Mouse (Mus musculus) lung, embryonic 14.5 days (tissue): ENCODE results near the gene Tbl3. TPM values are rescaled to one million over a fixed set of nuclear protein-coding genes. Genes with fewer than 3 reads are reported as not detected.
A peak's percentile ranks its signal among the peaks of the same experiment; 100 is the strongest.
"Not testable (repeated sequence)": the region's sequence is repeated elsewhere in the genome, so short reads cannot be mapped to it uniquely, and the experiment has no call there.

ENCODE experiments used
- ATAC-seq: fragments of 200-750 bp; cut with Nextera tagmentation; 2 replicates; pipeline ENCODE4 v1.8.0; 2017; ENCODE audit warnings: mild to moderate bottlenecking, moderate TSS enrichment, moderate library complexity; ENCODE audit not compliant: insufficient read depth
- DNase-seq: peaks from one replicate; pipeline ENCODE4 v3.0.0-alpha.2; 2015
- H3K27ac ChIP-seq: fragments of 300-500 bp; sonication (generic); 2 replicates; pipeline ENCODE4 v1.5.1; 2014; ENCODE audit warnings: low read depth, mild to moderate bottlenecking, moderate library complexity
- H3K27me3 ChIP-seq: fragments of 300-500 bp; sonication (generic); 2 replicates; pipeline ENCODE4 v1.6.1; 2014; ENCODE audit warnings: low read length, control low read depth; ENCODE audit not compliant: insufficient read depth
- H3K36me3 ChIP-seq: fragments of 300-500 bp; sonication (generic); 2 replicates; pipeline ENCODE4 v1.6.1; 2014; ENCODE audit warnings: control low read depth; ENCODE audit not compliant: insufficient read depth
- H3K4me1 ChIP-seq: fragments of 300-500 bp; sonication (generic); 2 replicates; pipeline ENCODE4 v1.6.1; 2014; ENCODE audit warnings: antibody characterized with exemption, control low read depth; ENCODE audit not compliant: insufficient read depth
- H3K4me2 ChIP-seq: fragments of 300-500 bp; sonication (generic); 2 replicates; pipeline ENCODE4 v1.6.1; 2014; ENCODE audit warnings: mild to moderate bottlenecking
- H3K4me3 ChIP-seq: fragments of 300-500 bp; sonication (generic); 2 replicates; pipeline ENCODE4 v1.5.1; 2014; ENCODE audit warnings: low read depth, low read length
- H3K9ac ChIP-seq: fragments of 300-500 bp; sonication (generic); 2 replicates; pipeline ENCODE4 v1.6.1; 2014
- H3K9me3 ChIP-seq: fragments of 300-500 bp; sonication (generic); 2 replicates; pipeline ENCODE4 v1.6.1; 2016; ENCODE audit warnings: low read depth, low read length, control low read depth
- CTCF ChIP-seq: IDR thresholded peaks from 2 replicates; pipeline ENCODE4 v1.5.1; 2016; ENCODE audit warnings: antibody characterized with exemption, low read depth
- WGBS: fragments of 180-500 bp; shearing (Covaris S2); extraction: QIAGEN DNeasy Blood & Tissue Kit; methylation state at CpG from one replicate; pipeline ENCODE4 v1.1.7; 2014; 5-methylcytosine and 5-hydroxymethylcytosine counted together
- polyA plus RNA-seq: library from polyadenylated mRNA; unstranded; fragments of >200 nt; fragmentation: Nextera tagmentation; extraction: Ambion mirVana; gene quantifications from 2 replicates; pipeline ENCODE4 v1.2.1, GENCODE M21; 2014

Tbl3 gene
- polyA plus RNA-seq, 1 experiment from 2014 or later = 112 TPM

DNA sequence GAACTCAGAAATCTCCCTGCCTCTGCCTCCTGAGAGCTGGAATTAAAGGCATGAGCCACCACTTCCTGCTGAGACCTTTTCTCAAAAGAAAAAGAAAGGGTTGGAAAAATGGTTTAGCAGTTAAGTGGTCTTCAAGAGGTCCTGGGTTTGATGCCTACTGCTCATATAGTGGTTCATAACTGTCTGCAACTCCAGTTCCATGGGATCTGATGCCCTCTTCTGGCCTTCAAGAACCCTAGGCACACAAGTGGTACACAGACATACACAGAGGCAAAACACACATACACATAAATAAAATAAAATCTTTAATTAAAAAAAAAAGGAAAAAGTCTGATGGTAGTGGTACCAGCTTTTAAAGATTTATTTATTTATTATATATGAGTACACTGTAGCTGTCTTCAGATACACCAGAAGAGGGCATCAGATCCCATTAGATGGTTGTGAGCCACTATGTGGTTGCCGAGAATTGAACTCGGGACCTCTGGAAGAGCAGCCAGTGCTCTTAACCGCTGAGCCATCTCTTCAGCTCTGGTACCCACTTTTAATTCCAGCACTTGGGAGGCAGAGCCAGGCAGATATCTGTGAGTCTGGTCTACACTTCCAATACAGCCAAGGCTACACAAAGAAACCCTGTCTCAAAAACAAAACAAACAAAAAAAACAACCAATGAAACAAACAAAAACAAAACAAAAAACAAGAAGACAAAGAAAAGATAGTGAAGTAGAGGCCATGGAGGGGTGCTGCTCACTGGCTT lies 18.4 kb upstream of the Tbl3 start:
- ATAC-seq (no peak), DNase-seq (no peak)
- TF ChIP-seq CTCF = no peak
- H3K9ac ChIP-seq = no peak overlapping the region
- no peak overlapping the region for H3K4me3 ChIP-seq
- 0 out of 2 replicates have a peak, but pooled peaks cover 5% of the 10 kb centered on the region for H3K4me1 ChIP-seq
- H3K27ac ChIP-seq = no peak overlapping the region
- H3K36me3 ChIP-seq = peaks cover 19% of the 10 kb centered on the region
- H3K4me2 ChIP-seq = no peak overlapping the region
- H3K9me3 ChIP-seq = no peaks in the 10 kb centered on the region
- 71% methylated on average over 3 of the region's 3 CpGs for WGBS
- H3K27me3 ChIP-seq = no peaks in the 10 kb centered on the region

DNA sequence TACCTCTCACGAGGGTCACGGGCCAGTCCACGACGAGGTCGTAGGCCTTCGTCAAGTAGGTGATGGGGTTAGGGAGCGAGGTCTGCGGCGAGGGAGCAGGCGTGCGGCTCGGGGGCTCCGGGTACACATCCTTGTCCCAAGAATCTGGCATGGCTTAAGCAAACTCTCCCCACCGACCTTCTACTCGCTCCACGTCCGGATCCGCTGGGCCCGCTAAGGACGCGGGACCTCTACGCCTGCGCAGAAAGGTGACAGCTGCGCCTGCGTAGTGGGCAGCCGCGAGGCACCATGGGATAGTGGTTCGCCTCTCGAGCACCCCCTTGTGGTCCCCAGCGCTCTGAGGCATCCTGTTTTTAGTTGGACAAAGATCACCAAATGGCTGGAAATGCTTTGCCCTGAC lies 16.7 kb upstream of the Tbl3 start, which contains the start of gene Ndufb10:
Gene Ndufb10 (minus strand): TSS at position 295 of the 400 bp plus-strand sequence.
- WGBS = under 1% methylated on average over 30 of the region's 30 CpGs
- ATAC-seq (peak; percentile 80), DNase-seq (peak; percentile 99)
- peak; percentile 98 for TF ChIP-seq CTCF
- Histone ChIP-seq H3K36me3 (peaks cover 23% of the 10 kb centered on the region), H3K27ac (peak within 1 kb of the TSS; percentile 71), H3K9me3 (no peaks in the 10 kb centered on the region), H3K4me3 (peak within 1 kb of the TSS; percentile 90), H3K4me1 (0 out of 2 replicates have a peak, but pooled peaks cover 5% of the 10 kb centered on the region), H3K9ac (peak within 1 kb of the TSS; percentile 83), H3K4me2 (peak within 1 kb of the TSS; percentile 86), H3K27me3 (no peaks in the 10 kb centered on the region)

DNA sequence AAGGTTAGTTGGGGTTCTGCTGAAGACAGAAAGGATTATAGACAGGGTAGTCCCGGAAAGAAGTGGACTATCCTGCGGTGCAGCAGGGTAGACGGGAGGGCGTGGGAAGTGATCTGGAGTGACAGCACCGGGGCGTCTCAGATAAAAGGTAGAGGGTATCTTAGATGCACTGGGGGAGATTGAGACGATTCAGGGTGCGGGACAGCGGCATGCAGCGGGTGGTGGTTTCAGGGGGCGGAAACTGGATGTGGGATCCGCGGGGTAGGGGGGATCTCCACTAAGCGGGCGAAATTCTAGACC lies 16.4 kb upstream of the Tbl3 start:
- no peaks in the 10 kb centered on the region for H3K27me3 ChIP-seq
- H3K9me3 ChIP-seq = no peaks in the 10 kb centered on the region
- DNase-seq = peak; percentile 12
- no peak for ATAC-seq
- H3K27ac ChIP-seq = peak overlapping the region; percentile 71; the same call in 1 of the 2 replicates
- H3K4me1 ChIP-seq = 0 out of 2 replicates have a peak, but pooled peaks cover 5% of the 10 kb centered on the region
- no peak for TF ChIP-seq CTCF
- peak overlapping the region; percentile 83 for H3K9ac ChIP-seq
- peak overlapping the region; percentile 86 for H3K4me2 ChIP-seq
- H3K4me3 ChIP-seq = peak overlapping the region; percentile 90
- WGBS = under 1% methylated on average over 15 of the region's 15 CpGs
- H3K36me3 ChIP-seq = peaks cover 23% of the 10 kb centered on the region

DNA sequence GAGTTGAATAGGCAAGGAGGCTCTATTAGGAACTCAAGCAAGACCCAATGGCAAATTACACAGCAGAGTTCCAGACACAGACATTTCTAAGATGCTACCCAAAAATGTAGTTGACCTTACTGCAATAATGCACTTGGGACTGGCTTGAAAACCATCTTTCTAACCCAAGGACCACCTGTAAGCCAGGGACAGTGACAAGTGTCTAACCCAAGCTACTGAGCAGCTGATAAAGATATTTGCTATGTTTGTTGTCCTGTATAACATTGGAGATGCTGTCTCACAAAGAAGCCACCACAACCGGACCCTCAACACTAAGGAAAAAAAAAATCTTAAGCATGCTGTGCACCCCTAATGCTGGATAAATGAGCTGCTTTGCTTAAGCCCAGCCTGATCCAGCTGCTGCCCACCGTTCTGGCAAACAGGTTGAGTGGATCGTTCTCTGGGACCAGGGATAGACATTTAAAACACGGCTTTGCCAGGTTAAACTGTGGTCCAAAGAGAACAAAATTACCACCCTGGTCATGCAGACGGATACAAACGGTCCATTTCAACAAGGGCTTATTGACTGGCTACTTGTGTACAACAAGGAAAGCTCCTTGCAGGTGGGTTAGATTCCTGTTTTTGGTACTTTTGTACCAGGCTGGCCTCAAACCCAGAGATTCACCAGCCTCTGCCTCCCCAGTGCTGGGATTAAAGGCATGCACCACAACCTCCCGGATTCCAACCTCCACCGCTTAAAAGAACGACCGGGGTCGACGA lies 15.8 kb upstream of the Tbl3 start:
- no peak for DNase-seq
- H3K4me2 ChIP-seq = peak overlapping the region; percentile 86
- H3K4me1 ChIP-seq = 0 out of 2 replicates have a peak, but pooled peaks cover 9% of the 10 kb centered on the region
- peak overlapping the region; percentile 90 for H3K4me3 ChIP-seq
- under 1% methylated on average over 12 of the region's 12 CpGs for WGBS
- TF ChIP-seq CTCF = no peak
- no peaks in the 10 kb centered on the region for H3K9me3 ChIP-seq
- no peaks in the 10 kb centered on the region for H3K27me3 ChIP-seq
- peak overlapping the region; percentile 83 for H3K9ac ChIP-seq
- ATAC-seq = no peak
- peaks cover 28% of the 10 kb centered on the region for H3K36me3 ChIP-seq
- H3K27ac ChIP-seq = peak overlapping the region; percentile 71; the same call in 1 of the 2 replicates

DNA sequence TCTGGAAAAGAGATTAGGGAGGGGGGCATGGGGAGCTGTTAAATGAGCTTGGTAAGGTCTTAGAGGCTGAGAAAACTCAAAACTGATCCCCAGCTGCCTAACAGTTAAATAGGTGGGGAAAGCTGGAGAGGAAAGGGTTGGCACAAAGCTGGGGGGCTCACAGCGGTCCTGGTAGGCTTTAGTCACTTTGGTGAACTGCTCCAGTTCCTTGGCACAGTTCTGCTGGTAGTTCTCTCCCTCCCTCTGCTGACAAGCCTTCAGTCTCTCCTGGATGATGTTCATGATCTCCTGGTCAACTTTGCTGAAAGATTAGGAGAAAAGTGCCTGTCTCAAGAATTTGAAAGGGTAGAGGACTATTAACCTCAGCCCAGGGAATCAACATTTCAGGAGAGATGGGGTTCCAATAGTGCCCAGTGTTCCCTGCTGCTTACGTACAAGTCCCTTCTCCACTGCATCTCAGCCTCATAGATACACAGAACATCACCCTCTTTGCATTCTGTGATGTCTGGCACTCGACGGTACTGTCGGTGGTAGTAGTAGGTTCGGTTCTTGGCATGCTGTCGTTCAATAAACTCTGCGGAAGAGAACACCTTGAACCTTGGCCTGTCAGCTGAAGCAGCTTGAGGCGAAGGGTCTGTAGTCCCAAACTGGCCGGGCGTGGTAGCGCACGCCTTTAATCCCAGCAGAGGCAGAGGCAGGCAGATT lies 14.9 kb upstream of the Tbl3 start:
- no peak overlapping the region for H3K27ac ChIP-seq
- H3K4me2 ChIP-seq = peak overlapping the region; percentile 86
- H3K9ac ChIP-seq = peak overlapping the region; percentile 19; the same call in 1 of the 2 replicates
- H3K4me3 ChIP-seq = peak overlapping the region; percentile 90
- no peaks in the 10 kb centered on the region for H3K9me3 ChIP-seq
- DNase-seq (peak; percentile 17), ATAC-seq (no peak)
- 30% methylated on average over 13 of the region's 13 CpGs for WGBS
- H3K4me1 ChIP-seq = 0 out of 2 replicates have a peak, but pooled peaks cover 9% of the 10 kb centered on the region
- TF ChIP-seq CTCF = no peak
- no peaks in the 10 kb centered on the region for H3K27me3 ChIP-seq
- H3K36me3 ChIP-seq = peaks cover 29% of the 10 kb centered on the region

DNA sequence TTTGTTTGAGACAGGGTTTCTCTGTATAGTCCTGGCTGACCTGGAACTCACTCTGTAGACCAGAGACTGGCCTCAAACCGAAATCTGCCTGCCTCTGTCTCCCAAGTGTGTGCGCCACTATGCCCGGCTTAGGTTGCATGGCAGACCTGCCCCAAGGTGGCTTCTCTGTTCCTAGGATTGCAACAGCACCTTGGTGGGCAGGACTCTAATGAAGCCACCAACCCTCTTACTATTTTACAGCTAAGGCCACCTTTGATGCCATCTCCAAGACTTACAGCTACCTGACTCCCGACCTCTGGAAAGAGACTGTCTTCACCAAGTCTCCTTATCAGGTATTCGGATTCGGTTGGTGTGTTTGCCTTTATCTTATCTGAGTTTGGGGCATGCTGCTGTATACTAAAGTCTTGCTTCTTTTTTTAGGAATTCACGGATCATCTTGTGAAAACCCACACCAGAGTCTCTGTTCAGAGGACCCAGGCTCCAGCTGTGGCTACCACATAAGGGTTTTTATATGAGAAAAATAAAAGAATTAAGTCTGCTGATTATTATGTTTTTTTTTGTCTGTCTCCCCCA lies 14.0 kb upstream of the Tbl3 start:
- Histone ChIP-seq H3K9ac (peak overlapping the region; percentile 87), H3K36me3 (peaks cover 34% of the 10 kb centered on the region), H3K4me3 (peak overlapping the region; percentile 90), H3K4me2 (peak overlapping the region; percentile 86)
- not testable (repeated sequence) for H3K9me3 ChIP-seq, H3K27me3 ChIP-seq, DNase-seq, ATAC-seq, H3K4me1 ChIP-seq, H3K27ac ChIP-seq
- WGBS = 39% methylated on average over 7 of the region's 7 CpGs

DNA sequence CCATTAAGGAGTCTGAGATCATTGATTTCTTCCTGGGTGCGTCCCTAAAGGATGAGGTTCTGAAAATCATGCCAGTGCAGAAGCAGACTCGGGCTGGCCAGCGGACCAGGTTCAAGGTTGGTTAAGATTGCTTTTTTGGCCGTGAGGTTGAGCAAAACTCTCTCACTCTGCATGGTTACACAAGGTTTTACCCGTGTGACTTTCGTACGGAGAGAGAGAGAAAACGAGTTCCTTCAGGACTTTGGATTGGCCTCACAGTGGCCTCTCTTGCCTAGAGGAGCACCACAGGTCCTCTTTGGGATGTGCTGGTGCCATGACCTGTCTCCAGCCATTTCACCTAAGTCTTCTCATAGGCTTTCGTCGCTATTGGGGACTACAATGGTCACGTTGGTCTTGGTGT lies 13.2 kb upstream of the Tbl3 start:
- H3K27me3 ChIP-seq, ATAC-seq, H3K4me1 ChIP-seq, H3K9me3 ChIP-seq: not testable (repeated sequence)
- Histone ChIP-seq H3K36me3 (peaks cover 43% of the 10 kb centered on the region), H3K9ac (peak overlapping the region; percentile 87), H3K4me3 (peak overlapping the region; percentile 90), H3K27ac (peak overlapping the region; percentile 50; the same call in 1 of the 2 replicates), H3K4me2 (peak overlapping the region; percentile 86)
- peak; percentile 15 for DNase-seq
- under 1% methylated on average over 10 of the region's 11 CpGs for WGBS
